Mouse (Mus musculus) thymus, postnatal 14 days (tissue): Measurements from ENCODE around the gene Tent4a.
A peak's percentile ranks its signal among the peaks of the same experiment; 100 is the strongest.

Experiments
- DNase-seq: peaks from one replicate; pipeline ENCODE4 v3.0.0; 2021

The Tent4a gene

GRCm38 (mm10) chr13:69460635-69461465, 73.6 kb downstream of the Tent4a start:
- no peak for DNase-seq

GRCm38 (mm10) chr13:69459657-69460458, 74.6 kb downstream of the Tent4a start:
- peak; percentile 12 for DNase-seq

GRCm38 (mm10) chr13:69458891-69459290, 75.5 kb downstream of the Tent4a start:
- DNase-seq, result no peak

GRCm38 (mm10) chr13:69458461-69458860, 76.0 kb downstream of the Tent4a start:
- DNase-seq, result no peak

- DNase-seq, result no peak
Measured at GRCm38 (mm10) chr13:69457105-69457504, 77.3 kb downstream of the Tent4a start.

- no peak for DNase-seq
Measured at GRCm38 (mm10) chr13:69456641-69457040, 77.8 kb downstream of the Tent4a start.

GRCm38 (mm10) chr13:69455476-69456175, 78.8 kb downstream of the Tent4a start:
- no peak for DNase-seq
